Mouse (Mus musculus): ENCODE measurements around the gene Bahd1. TPM values are rescaled to one million over a fixed set of nuclear protein-coding genes. Genes with fewer than 3 reads are reported as not detected.
A peak's percentile ranks its signal among the peaks of the same experiment; 100 is the strongest.

Bahd1 gene
- polyA plus RNA-seq, 1 experiment from 2014 or later: 8.9 TPM

DNA sequence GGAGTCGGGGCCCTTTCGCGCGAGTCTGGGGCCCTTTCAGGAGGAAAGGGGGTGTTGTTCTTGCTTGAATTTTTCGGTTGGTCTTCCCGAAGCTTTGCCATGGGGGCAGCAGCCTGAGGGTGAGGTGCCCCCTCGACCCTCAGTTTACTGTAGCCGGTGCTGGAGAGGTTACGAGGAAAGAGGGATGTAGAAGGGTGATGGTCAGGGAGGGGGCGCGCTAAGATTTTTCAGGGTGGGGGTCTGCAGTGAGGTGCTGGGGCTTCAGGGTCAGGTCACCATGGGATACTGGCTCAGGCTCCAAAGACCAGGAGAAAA is 606 bp downstream of the Bahd1 start:
- H3K9ac ChIP-seq: peak overlapping the region; percentile 90
- no peak; the same call in 1 of the 2 replicates for ATAC-seq (ENCODE audit: low FRiP score, low read depth)
- H3K4me2 ChIP-seq: peak overlapping the region; percentile 99
- no peaks in the 10 kb centered on the region for H3K36me3 ChIP-seq
- peaks cover 48% of the 10 kb centered on the region for H3K27me3 ChIP-seq
- peak overlapping the region; percentile 96 for H3K4me3 ChIP-seq
- 0 out of 2 replicates have a peak overlapping the region, but pooled peaks have one; percentile 5 for H3K27ac ChIP-seq (replicated peaks)
- no peaks in the 10 kb centered on the region for H3K9me3 ChIP-seq
- H3K4me1 ChIP-seq (replicated peaks): peaks cover 67% of the 10 kb centered on the region
- 0% methylated on average over 11 of the region's 11 CpGs for WGBS

DNA sequence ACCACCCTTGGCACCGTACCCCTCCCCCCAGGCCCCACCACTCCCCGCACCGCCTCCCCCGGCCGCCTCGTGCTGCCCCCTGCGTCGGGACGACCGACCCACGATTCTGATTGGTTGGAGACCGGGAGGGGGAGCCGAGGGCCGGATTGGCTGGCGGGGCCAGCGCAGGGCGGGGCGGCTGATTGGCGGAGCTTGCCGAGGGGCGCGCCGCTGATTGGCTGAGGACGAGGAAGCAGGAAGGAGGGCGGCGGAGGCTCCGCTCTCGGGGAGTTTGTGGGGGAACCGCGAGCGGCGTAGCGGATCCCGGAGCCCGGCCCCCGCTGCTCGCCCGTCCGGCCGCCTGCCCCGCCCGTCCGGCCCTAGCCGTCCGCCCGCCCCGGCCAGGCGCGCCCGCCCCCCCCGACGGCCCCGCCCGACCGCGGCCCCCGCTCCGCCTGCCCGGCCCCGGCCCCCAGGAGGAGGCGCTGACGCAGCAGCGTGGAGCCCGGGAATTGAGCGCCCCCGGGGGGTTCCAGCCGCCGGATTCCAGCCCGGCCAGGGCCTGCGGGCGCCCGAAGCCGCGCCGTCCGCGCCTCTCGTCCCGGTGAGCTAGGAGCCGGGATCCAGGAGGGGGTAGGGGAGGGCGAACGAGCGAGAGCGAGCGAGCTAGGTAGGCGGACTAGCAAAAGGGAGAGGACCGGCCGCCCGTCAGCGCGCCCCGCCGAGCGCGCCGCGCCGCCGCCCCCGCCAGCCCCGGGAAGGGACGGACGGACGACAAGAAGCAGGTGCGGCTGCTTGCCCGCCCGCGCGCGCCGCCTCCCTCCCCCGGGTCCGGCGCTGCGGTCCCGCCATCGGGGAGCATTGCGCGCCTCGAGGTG is 1.2 kb downstream of the Bahd1 start:
- peak overlapping the region; percentile 96 for H3K4me3 ChIP-seq
- ATAC-seq (ENCODE audit: low FRiP score, low read depth): peak; percentile 93
- peak overlapping the region; percentile 99 for H3K4me2 ChIP-seq
- WGBS: under 1% methylated on average over 78 of the region's 120 CpGs
- H3K9ac ChIP-seq: peak overlapping the region; percentile 90
- no peaks in the 10 kb centered on the region for H3K36me3 ChIP-seq
- no peaks in the 10 kb centered on the region for H3K9me3 ChIP-seq
- H3K27me3 ChIP-seq: peaks cover 41% of the 10 kb centered on the region
- peaks cover 65% of the 10 kb centered on the region for H3K4me1 ChIP-seq (replicated peaks)
- peak overlapping the region; percentile 92 for H3K27ac ChIP-seq (replicated peaks)

DNA sequence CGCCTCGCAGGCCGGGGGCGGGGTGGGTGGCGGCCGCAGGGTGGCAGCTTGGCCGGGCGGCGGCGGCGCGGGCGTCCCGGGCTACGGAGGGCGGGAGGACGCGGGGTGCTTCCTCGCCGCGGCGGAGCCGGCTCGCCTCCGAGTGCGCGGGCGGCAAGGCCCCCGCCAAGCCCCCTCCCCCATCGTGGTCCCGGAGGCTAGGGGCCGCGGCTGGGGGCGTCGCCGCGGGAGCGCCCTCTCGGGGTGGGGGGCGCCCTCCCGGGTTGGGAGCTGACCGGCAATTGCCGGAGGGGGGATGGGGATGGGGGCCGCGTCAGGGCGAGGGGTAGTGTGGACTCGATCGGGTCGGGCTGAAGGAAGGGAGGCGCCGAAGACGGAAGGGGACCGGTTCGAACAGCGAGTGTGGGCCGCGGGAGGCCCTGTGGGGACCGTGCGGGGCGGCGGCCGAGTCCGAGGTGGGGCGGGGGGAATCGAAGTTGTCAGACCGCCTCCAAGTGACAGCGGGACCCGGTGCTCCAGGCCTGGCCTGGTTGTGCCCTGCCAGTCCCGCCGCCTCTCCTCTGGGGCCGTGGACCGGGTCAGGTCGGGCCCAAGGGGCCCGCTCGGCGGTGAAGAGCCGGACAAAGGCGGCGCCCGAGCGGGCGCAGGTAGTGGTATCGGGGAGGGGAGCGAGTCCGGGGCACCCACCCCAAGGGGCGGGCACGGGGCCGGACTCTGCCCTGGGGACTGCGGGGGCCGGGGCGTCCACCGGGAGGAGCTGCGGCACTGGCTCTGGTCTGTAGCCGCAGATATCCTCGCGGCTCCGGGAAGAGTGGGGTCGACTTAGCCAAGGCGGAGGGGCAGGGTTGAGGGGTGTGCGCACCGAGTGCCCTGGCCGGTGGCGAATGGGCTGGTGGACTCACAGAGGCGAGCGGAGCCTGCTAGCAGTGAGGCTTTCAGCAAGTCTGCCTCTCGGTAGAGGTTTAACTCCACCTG is 2.2 kb downstream of the Bahd1 start:
- Histone ChIP-seq H3K4me2 (peak overlapping the region; percentile 99), H3K27ac (replicated peaks) (peak overlapping the region; percentile 92), H3K27me3 (peaks cover 33% of the 10 kb centered on the region), H3K9me3 (no peaks in the 10 kb centered on the region), H3K36me3 (no peaks in the 10 kb centered on the region), H3K4me1 (replicated peaks) (peaks cover 56% of the 10 kb centered on the region), H3K4me3 (peak overlapping the region; percentile 96), H3K9ac (peak overlapping the region; percentile 90)
- peak; percentile 31 for ATAC-seq (ENCODE audit: low FRiP score, low read depth)
- WGBS: under 1% methylated on average over 81 of the region's 106 CpGs

DNA sequence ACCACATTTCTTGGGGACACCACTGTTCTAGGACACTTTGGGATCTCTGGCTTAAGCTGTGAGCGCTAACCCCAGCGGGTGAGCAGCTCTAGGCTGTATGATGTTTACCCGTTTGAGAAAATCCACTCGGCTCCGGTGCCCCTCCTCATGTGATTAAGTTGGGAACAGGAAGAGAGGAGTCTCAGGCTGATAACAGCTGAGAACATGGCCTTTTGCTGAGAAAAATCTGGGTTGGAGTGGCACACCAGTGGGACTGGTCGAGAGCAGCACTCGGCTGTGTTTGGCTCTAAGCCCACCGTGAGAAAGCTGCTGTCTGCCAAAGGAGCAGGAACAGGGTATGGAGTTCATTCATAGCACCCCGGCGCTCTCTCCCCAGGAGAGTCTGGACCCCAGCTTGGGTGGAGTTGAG is 3.2 kb downstream of the Bahd1 start:
- Histone ChIP-seq H3K9ac (peak overlapping the region; percentile 90), H3K4me3 (peak overlapping the region; percentile 96), H3K9me3 (no peaks in the 10 kb centered on the region), H3K4me1 (replicated peaks) (peaks cover 46% of the 10 kb centered on the region), H3K27me3 (peaks cover 23% of the 10 kb centered on the region), H3K27ac (replicated peaks) (0 out of 2 replicates have a peak overlapping the region, but pooled peaks have one; percentile 32), H3K4me2 (peak overlapping the region; percentile 99), H3K36me3 (no peaks in the 10 kb centered on the region)
- no peak for ATAC-seq (ENCODE audit: low FRiP score, low read depth)
- WGBS: 6% methylated on average over 10 of the region's 10 CpGs

DNA sequence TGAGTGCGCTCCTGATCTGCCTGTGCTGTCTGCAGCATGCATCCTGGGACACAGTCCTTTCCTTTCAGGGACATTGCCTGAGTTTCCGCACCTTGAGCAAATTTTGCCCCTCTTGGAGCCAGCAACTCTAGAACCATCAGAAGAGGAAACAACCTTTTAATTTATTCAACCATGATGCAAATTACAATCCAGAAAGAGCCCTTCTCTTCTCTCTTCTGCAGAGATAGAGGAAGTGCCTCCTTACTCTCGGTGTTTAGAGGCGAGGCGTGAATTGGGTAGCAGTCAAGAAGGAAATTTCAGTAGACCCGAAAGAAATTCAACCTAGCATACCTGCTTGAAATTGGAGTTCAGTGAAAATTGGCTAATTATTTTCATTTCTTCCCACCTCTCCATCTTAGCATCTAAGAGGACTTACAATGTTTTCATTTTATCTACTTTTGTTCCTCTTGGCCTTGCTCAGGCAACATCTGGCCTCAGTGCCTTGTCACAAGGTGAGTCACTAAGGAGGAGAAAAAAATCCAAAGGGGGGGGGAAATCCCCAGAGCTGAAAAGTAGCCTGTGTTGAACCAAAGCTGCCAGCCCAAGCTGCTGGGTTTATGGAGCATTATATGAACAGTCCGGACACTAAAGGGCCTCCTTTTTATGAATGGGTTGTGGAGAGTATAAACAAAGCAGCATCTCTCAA is 5.4 kb downstream of the Bahd1 start:
- Histone ChIP-seq H3K9ac (no peak overlapping the region), H3K4me2 (no peak overlapping the region), H3K4me3 (no peak overlapping the region), H3K4me1 (replicated peaks) (peaks cover 38% of the 10 kb centered on the region), H3K36me3 (no peaks in the 10 kb centered on the region), H3K27me3 (peaks cover 3% of the 10 kb centered on the region; the same call in 1 of the 2 replicates), H3K9me3 (no peaks in the 10 kb centered on the region), H3K27ac (replicated peaks) (no peak overlapping the region)
- 81% methylated on average over 7 of the region's 7 CpGs for WGBS
- ATAC-seq (ENCODE audit: low FRiP score, low read depth): no peak

DNA sequence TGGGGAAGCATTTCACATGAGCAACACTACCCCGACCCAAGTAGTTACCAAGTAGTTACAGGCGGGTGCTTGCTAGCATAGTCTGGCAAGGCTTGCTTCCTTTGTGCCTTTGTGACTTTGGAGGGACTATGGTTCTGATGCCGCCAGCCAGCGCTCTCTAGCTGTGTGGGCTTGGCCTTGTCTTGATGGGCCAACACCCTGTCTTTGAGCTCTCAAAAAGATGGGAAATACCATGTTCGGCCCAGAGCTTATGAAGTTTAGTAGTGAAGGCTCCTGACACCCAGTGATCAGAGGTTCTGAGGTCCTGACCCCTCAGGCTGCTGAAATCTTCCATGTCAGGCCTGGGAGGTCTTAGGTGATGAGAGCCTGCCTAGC is 5.9 kb downstream of the Bahd1 start:
- peaks cover 34% of the 10 kb centered on the region for H3K4me1 ChIP-seq (replicated peaks)
- no peak overlapping the region for H3K4me3 ChIP-seq
- ATAC-seq (ENCODE audit: low FRiP score, low read depth): no peak

DNA sequence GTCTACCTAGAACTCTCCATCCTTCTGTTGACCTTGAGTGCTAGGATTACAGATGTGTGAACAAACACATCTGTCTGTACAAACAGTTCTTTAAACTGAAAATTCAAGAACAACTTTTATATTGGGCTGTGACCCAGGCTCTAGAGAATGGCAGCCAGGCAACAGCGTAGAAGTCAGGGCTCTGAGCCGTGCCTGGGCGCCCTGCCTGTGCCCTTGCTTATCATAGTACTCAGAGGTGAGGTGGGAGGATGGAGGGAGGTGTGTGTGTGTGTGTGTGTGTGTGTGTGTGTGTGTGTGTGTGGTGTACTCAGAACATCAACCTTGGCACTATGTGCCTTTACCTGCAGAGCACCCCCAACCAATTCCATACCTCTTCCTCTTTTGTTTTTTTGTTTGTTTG is 7.6 kb downstream of the Bahd1 start:
- 93% methylated on average over 3 of the region's 3 CpGs for WGBS
- H3K27ac ChIP-seq (replicated peaks): no peak overlapping the region

More for the DNA sequence above, 5.9 kb downstream of the Bahd1 start:
- 76% methylated on average over 5 of the region's 5 CpGs for WGBS
- Histone ChIP-seq H3K9ac (no peak overlapping the region), H3K27me3 (no peaks in the 10 kb centered on the region), H3K36me3 (no peaks in the 10 kb centered on the region), H3K4me2 (no peak overlapping the region), H3K27ac (replicated peaks) (no peak overlapping the region), H3K9me3 (no peaks in the 10 kb centered on the region)

DNA sequence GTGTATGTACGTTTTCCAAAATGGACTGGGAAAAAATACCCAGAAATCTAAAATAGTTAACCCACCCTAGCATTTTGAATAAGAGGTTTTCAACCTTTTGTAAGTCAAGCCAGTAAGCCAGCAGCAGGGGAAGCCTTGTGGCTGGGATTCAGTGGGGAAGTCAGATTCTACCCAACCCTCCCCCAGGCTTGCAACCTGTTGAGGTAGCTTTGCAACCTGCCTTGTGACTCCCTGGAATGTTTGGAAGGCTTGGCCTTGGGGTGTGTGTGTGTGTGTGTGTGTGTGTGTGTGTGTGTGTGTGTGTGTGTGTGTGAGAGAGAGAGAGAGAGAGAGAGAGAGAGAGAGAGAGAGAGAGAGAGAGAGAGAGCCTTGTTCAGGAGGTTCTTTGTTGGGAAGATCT is 9.0 kb downstream of the Bahd1 start:
- peaks cover 36% of the 10 kb centered on the region for H3K4me1 ChIP-seq (replicated peaks)
- no peaks in the 10 kb centered on the region for H3K27me3 ChIP-seq
- H3K9me3 ChIP-seq: no peaks in the 10 kb centered on the region
- 74% methylated on average over 1 of the region's 1 CpGs for WGBS
- no peak for ATAC-seq (ENCODE audit: low FRiP score, low read depth)
- H3K4me2 ChIP-seq: no peak overlapping the region
- H3K9ac ChIP-seq: no peak overlapping the region
- H3K4me3 ChIP-seq: no peak overlapping the region
- H3K36me3 ChIP-seq: no peaks in the 10 kb centered on the region
- H3K27ac ChIP-seq (replicated peaks): no peak overlapping the region

More for the DNA sequence above, 7.6 kb downstream of the Bahd1 start:
- H3K4me3 ChIP-seq: no peak overlapping the region
- H3K36me3 ChIP-seq: no peaks in the 10 kb centered on the region
- H3K4me1 ChIP-seq (replicated peaks): peaks cover 36% of the 10 kb centered on the region
- H3K9ac ChIP-seq: no peak overlapping the region
- H3K9me3 ChIP-seq: no peaks in the 10 kb centered on the region
- ATAC-seq (ENCODE audit: low FRiP score, low read depth): no peak
- H3K27me3 ChIP-seq: no peaks in the 10 kb centered on the region
- H3K4me2 ChIP-seq: no peak overlapping the region

DNA sequence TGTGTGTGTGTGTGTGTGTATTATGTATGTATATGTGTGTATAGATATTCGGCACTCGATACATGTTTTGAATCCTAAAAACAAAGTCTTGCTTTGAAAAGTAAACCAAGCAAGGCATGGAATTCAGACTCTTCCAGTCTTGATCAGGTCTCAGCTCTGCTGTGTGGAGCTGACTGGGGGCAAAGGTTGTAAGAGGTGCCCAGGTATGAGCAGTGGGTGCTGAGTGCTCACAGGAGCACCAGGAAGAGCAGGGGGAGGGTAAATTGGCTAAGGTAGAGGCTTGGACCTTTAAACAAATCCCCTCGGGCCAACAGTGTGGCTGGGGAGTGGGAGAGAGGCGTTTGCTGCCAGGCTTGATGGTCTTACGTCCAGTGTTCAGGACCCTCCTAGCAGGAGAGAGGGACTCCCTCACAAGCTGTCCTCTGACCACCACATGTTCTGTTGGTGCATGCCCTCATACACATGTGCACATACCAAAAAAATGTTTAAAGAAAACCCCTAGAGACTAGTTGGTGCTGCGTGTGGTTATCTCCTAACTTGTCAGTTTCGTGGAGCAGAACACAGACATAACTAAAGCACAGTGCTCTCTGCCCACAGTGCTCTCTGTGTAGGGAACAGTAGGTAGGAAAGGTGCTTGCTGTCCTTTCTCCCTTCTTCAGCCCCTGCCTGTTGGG is 10.6 kb downstream of the Bahd1 start:
- H3K36me3 ChIP-seq: no peaks in the 10 kb centered on the region
- no peaks in the 10 kb centered on the region for H3K9me3 ChIP-seq
- H3K4me2 ChIP-seq: no peak overlapping the region
- H3K4me1 ChIP-seq (replicated peaks): peaks cover 28% of the 10 kb centered on the region
- H3K4me3 ChIP-seq: no peak overlapping the region
- H3K9ac ChIP-seq: no peak overlapping the region
- ATAC-seq (ENCODE audit: low FRiP score, low read depth): no peak
- 76% methylated on average over 7 of the region's 7 CpGs for WGBS
- no peaks in the 10 kb centered on the region for H3K27me3 ChIP-seq
- no peak overlapping the region for H3K27ac ChIP-seq (replicated peaks)

DNA sequence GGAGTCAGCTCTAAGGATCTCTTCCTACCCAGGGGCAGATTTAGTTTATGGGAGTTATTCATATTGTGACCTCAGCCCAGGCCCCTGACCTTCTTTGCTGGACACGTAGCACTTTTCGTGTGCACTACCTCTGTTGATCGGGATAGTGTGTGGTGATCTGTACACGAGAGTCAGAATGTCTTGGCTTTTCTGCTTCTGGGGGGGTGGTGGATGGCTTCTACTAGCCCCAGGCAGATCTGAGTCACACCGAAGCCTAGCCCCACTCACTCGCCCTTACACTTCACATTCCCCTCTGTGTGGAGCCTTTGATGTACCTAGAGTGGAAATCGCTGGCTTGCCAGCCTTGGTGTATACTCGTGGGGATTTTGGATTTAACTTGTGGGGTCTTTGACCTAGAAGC is 12.5 kb downstream of the Bahd1 start:
- no peaks in the 10 kb centered on the region for H3K9me3 ChIP-seq
- H3K4me1 ChIP-seq (replicated peaks): peaks cover 24% of the 10 kb centered on the region
- no peak overlapping the region for H3K9ac ChIP-seq
- no peaks in the 10 kb centered on the region for H3K27me3 ChIP-seq
- no peak for ATAC-seq (ENCODE audit: low FRiP score, low read depth)
- H3K4me3 ChIP-seq: no peak overlapping the region
- H3K27ac ChIP-seq (replicated peaks): no peak overlapping the region
- no peaks in the 10 kb centered on the region for H3K36me3 ChIP-seq
- no peak overlapping the region for H3K4me2 ChIP-seq
- 79% methylated on average over 8 of the region's 8 CpGs for WGBS

DNA sequence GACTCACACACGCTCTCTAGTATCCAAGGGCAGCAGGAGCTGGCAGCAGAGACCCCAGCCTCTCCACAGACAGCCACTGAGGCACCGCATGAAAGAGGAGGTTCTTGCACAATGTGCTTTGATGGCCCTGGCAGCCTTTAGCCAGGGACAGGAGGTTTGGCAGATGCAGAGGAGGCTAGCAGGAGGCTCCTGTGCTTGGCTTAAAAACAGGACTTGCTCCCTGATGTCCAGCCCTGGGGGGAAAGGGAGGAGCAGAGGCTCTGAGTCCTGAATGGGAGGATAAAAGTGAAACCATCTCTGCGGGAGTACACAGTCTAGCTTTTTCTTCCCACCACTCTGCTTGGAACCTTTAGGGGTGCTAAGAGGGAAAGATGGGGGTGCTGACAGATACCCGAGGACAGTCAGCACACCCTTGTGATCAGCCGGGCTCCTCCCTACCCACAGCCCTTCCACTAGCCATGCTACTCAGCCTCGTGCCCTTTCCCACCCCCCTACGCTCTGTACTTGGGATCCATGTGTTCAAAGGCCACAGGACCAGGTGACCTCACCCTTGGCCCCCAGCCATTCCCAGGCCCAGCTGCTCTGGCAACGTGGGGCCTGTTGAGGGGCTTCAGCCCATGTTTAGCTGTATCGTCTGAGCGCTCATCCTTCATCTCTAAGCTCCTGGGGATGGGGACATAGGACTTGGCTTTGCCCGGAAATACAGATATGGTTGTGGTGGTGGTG is 13.5 kb downstream of the Bahd1 start:
- H3K27ac ChIP-seq (replicated peaks): no peak overlapping the region
- WGBS: 53% methylated on average over 11 of the region's 11 CpGs
- H3K4me3 ChIP-seq: no peak overlapping the region
- no peaks in the 10 kb centered on the region for H3K27me3 ChIP-seq
- ATAC-seq (ENCODE audit: low FRiP score, low read depth): 0 out of 2 replicates have a peak, but pooled peaks have one; percentile 21
- H3K36me3 ChIP-seq: no peaks in the 10 kb centered on the region
- H3K4me1 ChIP-seq (replicated peaks): peaks cover 24% of the 10 kb centered on the region
- no peak overlapping the region for H3K9ac ChIP-seq
- no peaks in the 10 kb centered on the region for H3K9me3 ChIP-seq
- no peak overlapping the region for H3K4me2 ChIP-seq

Data from hindbrain, embryonic 15.5 days (tissue).